ENCODE assay signal across 9 mouse cellular contexts in the genomic region with DNA sequence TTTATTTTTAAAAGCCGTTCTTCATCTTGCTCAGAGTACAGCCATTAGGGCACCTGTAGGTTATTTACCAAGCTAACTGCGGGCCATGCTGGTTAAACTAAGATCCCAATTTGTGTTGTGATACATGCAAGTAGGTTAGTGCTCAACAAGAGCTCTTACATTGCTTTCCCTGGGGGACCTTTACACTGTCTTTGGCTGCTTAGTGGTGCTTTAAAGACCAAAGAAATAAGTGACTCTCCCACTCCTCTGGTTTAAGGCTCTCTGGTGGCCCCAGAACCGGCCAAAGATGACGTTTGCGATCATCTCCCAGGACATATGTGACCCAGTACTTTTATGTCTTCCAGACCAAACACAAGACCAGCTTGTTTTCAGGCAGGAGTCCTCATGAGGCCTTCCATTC. TPM values are rescaled to one million over a fixed set of nuclear protein-coding genes. Genes with fewer than 3 reads are reported as not detected.
DNase-seq lines count a peak whose midpoint lies in the region; ATAC-seq and TF ChIP-seq lines count a peak whose summit lies in the region.
"Had no signal": no experiment of that assay in that cellular context is flagged by ENCODE, and none has a peak within 500 bp of the region (broad histone marks: within the 10 kb centered on the region; RNA-seq: fewer than 3 reads in every experiment).

No protein-coding gene starts in this region.

- H3K27ac ChIP-seq in kidney, postnatal 0 days, result no peak overlapping the region
- H3K27ac ChIP-seq in embryonic facial prominence, embryonic 14.5 days (replicated peaks; ENCODE audit: low read depth, low read length), result no peak overlapping the region
- H3K27ac ChIP-seq in intestine, embryonic 14.5 days (ENCODE audit: low read depth), result no peak overlapping the region
- H3K27ac ChIP-seq in neural tube, embryonic 13.5 days (replicated peaks), result no peak overlapping the region
- H3K27ac ChIP-seq: liver, embryonic 14.5 days had no signal

- H3K4me2 ChIP-seq in kidney, postnatal 0 days (ENCODE audit: low read length), result peak overlapping the region; percentile 69
- peak overlapping the region; percentile 90 for H3K4me2 ChIP-seq in embryonic facial prominence, embryonic 14.5 days (ENCODE audit: low read depth, low read length)
- H3K4me2 ChIP-seq in intestine, embryonic 14.5 days (ENCODE audit: low read length), result peak overlapping the region; percentile 69
- peak overlapping the region; percentile 94 for H3K4me2 ChIP-seq in neural tube, embryonic 13.5 days

- no peaks in the 10 kb centered on the region for H3K9me3 ChIP-seq in kidney, postnatal 0 days (replicated peaks; ENCODE audit: low read length)
- no peaks in the 10 kb centered on the region for H3K9me3 ChIP-seq in embryonic facial prominence, embryonic 14.5 days (ENCODE audit: control insufficient read depth, low read length)
- no peaks in the 10 kb centered on the region for H3K9me3 ChIP-seq in intestine, embryonic 14.5 days (ENCODE audit: control insufficient read depth, low read length)
- no peaks in the 10 kb centered on the region for H3K9me3 ChIP-seq in neural tube, embryonic 13.5 days

- peak overlapping the region; percentile 82 for H3K4me3 ChIP-seq in kidney, postnatal 0 days (replicated peaks; ENCODE audit: low read depth, low read length)
- peak overlapping the region; percentile 77; the same call in 1 of the 2 replicates for H3K4me3 ChIP-seq in embryonic facial prominence, embryonic 14.5 days (ENCODE audit: low read depth, low read length)
- H3K4me3 ChIP-seq in intestine, embryonic 14.5 days (ENCODE audit: low read depth, low read length), result peak overlapping the region; percentile 69; the same call in 1 of the 2 replicates
- peak overlapping the region; percentile 73 for H3K4me3 ChIP-seq in neural tube, embryonic 13.5 days

- no peaks in the 10 kb centered on the region for H3K36me3 ChIP-seq in kidney, postnatal 0 days (ENCODE audit: insufficient read depth, low read length)
- H3K36me3 ChIP-seq in embryonic facial prominence, embryonic 14.5 days (ENCODE audit: control insufficient read depth, insufficient read depth, low read length), result no peaks in the 10 kb centered on the region
- no peaks in the 10 kb centered on the region for H3K36me3 ChIP-seq in intestine, embryonic 14.5 days (ENCODE audit: control insufficient read depth, insufficient read depth, low read length)
- H3K36me3 ChIP-seq in neural tube, embryonic 13.5 days, result no peaks in the 10 kb centered on the region

- no peak for DNase-seq in kidney, postnatal 0 days (ENCODE audit: low spot score)
- DNase-seq in kidney, postnatal 36 days, result no peak
- no peak for DNase-seq in embryonic facial prominence, embryonic 14.5 days (ENCODE audit: low spot score)
- DNase-seq in intestine, embryonic 14.5 days (ENCODE audit: low spot score), result peak; percentile 59
- no peak for DNase-seq in cerebellum, adult 8-10 months
- DNase-seq in right cerebral cortex, adult 18-20 months, result no peak
- DNase-seq in frontal cortex, postnatal 25 days (ENCODE audit: low spot score in 2 of 2), result no peak

- no peak overlapping the region for H3K9ac ChIP-seq in kidney, postnatal 0 days (ENCODE audit: low read depth, low read length)
- no peak overlapping the region for H3K9ac ChIP-seq in embryonic facial prominence, embryonic 14.5 days (ENCODE audit: low read depth, low read length)
- no peak overlapping the region for H3K9ac ChIP-seq in intestine, embryonic 14.5 days (ENCODE audit: low read length)
- no peak overlapping the region for H3K9ac ChIP-seq in neural tube, embryonic 13.5 days
- H3K9ac ChIP-seq: liver, embryonic 14.5 days had no signal

- WGBS in kidney, postnatal 0 days, result 35% methylated on average over 5 of the region's 5 CpGs
- WGBS in embryonic facial prominence, embryonic 14.5 days, result 22% methylated on average over 5 of the region's 5 CpGs
- 34% methylated on average over 5 of the region's 5 CpGs for WGBS in intestine, embryonic 14.5 days
- WGBS in neural tube, embryonic 13.5 days, result 24% methylated on average over 5 of the region's 5 CpGs

- TF ChIP-seq CTCF in kidney, postnatal 0 days (IDR thresholded peaks at IDR 0.05; ENCODE audit: low read depth), result no peak

- 0 out of 2 replicates have a peak, but pooled peaks cover 2% of the 10 kb centered on the region for H3K27me3 ChIP-seq in kidney, postnatal 0 days (ENCODE audit: insufficient read depth, low read length)
- H3K27me3 ChIP-seq in embryonic facial prominence, embryonic 14.5 days (replicated peaks; ENCODE audit: control insufficient read depth, insufficient read depth, low read length), result peaks cover 12% of the 10 kb centered on the region
- peaks cover 6% of the 10 kb centered on the region; the same call in 1 of the 2 replicates for H3K27me3 ChIP-seq in intestine, embryonic 14.5 days (replicated peaks; ENCODE audit: control insufficient read depth, insufficient read depth, low read length)
- H3K27me3 ChIP-seq in neural tube, embryonic 13.5 days, result peaks cover 36% of the 10 kb centered on the region

- no peak for ATAC-seq in kidney, postnatal 0 days (replicated peaks; ENCODE audit: low FRiP score, low read depth)
- no peak for ATAC-seq in embryonic facial prominence, embryonic 14.5 days (ENCODE audit: low read depth)
- no peak for ATAC-seq in intestine, embryonic 14.5 days (replicated peaks; ENCODE audit: low FRiP score, low TSS enrichment, low read depth)
- ATAC-seq in neural tube, embryonic 13.5 days (ENCODE audit: low read depth), result no peak

- no peaks in the 10 kb centered on the region; the same call in 1 of the 2 replicates for H3K4me1 ChIP-seq in kidney, postnatal 0 days (replicated peaks; ENCODE audit: insufficient read depth, low read length)
- H3K4me1 ChIP-seq in embryonic facial prominence, embryonic 14.5 days (ENCODE audit: control insufficient read depth, insufficient read depth, low read length), result peaks cover 9% of the 10 kb centered on the region
- H3K4me1 ChIP-seq in intestine, embryonic 14.5 days (replicated peaks; ENCODE audit: control insufficient read depth, insufficient read depth, low read length), result peaks cover 12% of the 10 kb centered on the region
- peaks cover 35% of the 10 kb centered on the region for H3K4me1 ChIP-seq in neural tube, embryonic 13.5 days (replicated peaks)

RNA-seq across cellular contexts. Expression of a gene that starts 1.0 kb away (rescaled TPM):
- 13.7 and 14.0 TPM in 2 replicates for polyA plus RNA-seq in kidney, postnatal 0 days (2015; fragmentation: Nextera tagmentation; extraction: Ambion mirVana)
- polyA plus RNA-seq in embryonic facial prominence, embryonic 14.5 days (2014; fragmentation: Nextera tagmentation; extraction: Ambion mirVana), result 20.4 and 22.3 TPM in 2 replicates
- 15.9 and 16.0 TPM in 2 replicates for polyA plus RNA-seq in intestine, embryonic 14.5 days (2014; fragmentation: Nextera tagmentation; extraction: Ambion mirVana)
- polyA plus RNA-seq in neural tube, embryonic 13.5 days (2015; fragmentation: Nextera tagmentation; extraction: Ambion mirVana), result 12.9 and 15.6 TPM in 2 replicates
